8 mouse cellular contexts compared by ENCODE assay signal in the genomic region with DNA sequence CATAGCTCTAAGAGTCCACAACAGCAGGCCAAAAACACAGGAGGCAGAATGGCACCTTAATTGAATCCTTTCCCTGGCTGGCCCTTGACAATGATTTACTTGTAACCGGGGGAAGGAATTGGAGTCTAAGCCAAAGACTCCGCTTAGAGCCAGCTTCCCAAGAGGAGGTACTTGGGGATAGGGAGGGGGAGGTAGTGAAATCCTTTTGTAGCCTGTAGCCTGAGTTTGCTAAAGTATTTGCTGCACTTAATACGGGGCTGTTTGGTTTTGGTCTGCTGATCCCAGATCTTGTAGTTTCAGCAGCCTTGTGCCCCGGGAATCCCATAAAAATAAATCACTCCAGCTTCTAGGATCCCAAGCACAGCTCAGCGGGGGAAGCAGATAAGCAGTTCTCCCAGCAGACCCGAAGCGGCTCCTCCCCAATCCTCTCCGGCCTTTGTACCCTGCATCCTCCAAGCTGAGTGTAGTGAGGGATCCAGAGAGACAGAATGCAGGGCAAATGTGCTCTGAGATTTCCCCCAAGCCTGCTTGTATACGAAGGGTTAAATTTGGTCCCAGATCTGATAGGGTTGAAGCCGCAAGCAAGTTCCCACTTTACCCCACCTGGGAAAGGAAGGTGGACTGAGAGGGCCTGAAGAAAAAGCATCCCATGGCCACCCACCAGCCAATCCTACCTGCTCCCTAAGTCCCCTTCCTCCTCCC. TPM values are rescaled to one million over a fixed set of nuclear protein-coding genes. Genes with fewer than 3 reads are reported as not detected.
DNase-seq lines count a peak whose midpoint lies in the region; ATAC-seq and TF ChIP-seq lines count a peak whose summit lies in the region.

No protein-coding gene starts in this region.

- H3K4me1 ChIP-seq in spleen, adult 2 months (ENCODE audit: control insufficient read depth, insufficient read depth, insufficient read length), result peaks cover 4% of the 10 kb centered on the region; the same call in 1 of the 2 replicates
- H3K4me1 ChIP-seq in embryonic facial prominence, embryonic 10.5 days, result peaks cover 44% of the 10 kb centered on the region
- peaks cover 10% of the 10 kb centered on the region; the same call in 1 of the 2 replicates for H3K4me1 ChIP-seq in heart, embryonic 15.5 days (replicated peaks)
- peaks cover 28% of the 10 kb centered on the region for H3K4me1 ChIP-seq in liver, embryonic 15.5 days (replicated peaks)

- DNase-seq in spleen, adult 2 months (ENCODE audit: low read depth in 1 of 2, low spot score in 2 of 2), result no peak
- DNase-seq in spleen, postnatal 10 days (ENCODE audit: low spot score in 2 of 2), result no peak
- peak; percentile 58 for DNase-seq in embryonic facial prominence, embryonic 10.5 days (ENCODE audit: low spot score)
- DNase-seq in kidney, postnatal 10 days, result peak; percentile 73
- DNase-seq in ovary, postnatal 10 days (ENCODE audit: low spot score), result peak; percentile 19
- no peak for DNase-seq in natural killer cell, adult 2 months (ENCODE audit: low spot score in 2 of 2)

- no peak for TF ChIP-seq CTCF in spleen, adult 2 months (IDR thresholded peaks at IDR 0.05; ENCODE audit: extremely low read depth, insufficient read depth, insufficient read length, insufficient replicate concordance)

- H3K27ac ChIP-seq in spleen, adult 2 months (ENCODE audit: insufficient read depth, low read length), result no peak overlapping the region
- peak overlapping the region; percentile 91 for H3K27ac ChIP-seq in embryonic facial prominence, embryonic 10.5 days (replicated peaks)
- peak overlapping the region; percentile 84 for H3K27ac ChIP-seq in heart, embryonic 15.5 days
- H3K27ac ChIP-seq in liver, embryonic 15.5 days (replicated peaks), result no peak overlapping the region; the same call in 1 of the 2 replicates

- no peaks in the 10 kb centered on the region for H3K9me3 ChIP-seq in embryonic facial prominence, embryonic 10.5 days
- H3K9me3 ChIP-seq in heart, embryonic 15.5 days (replicated peaks), result no peaks in the 10 kb centered on the region
- no peaks in the 10 kb centered on the region for H3K9me3 ChIP-seq in liver, embryonic 15.5 days (replicated peaks)

- H3K9ac ChIP-seq in heart, embryonic 15.5 days, result peak overlapping the region; percentile 79
- H3K9ac ChIP-seq in liver, embryonic 15.5 days, result 0 out of 2 replicates have a peak overlapping the region, but pooled peaks have one; percentile 51

- H3K4me3 ChIP-seq in spleen, adult 2 months (ENCODE audit: extremely low read depth, insufficient read depth, insufficient read length), result peak overlapping the region; percentile 89; the same call in 1 of the 2 replicates
- H3K4me3 ChIP-seq in embryonic facial prominence, embryonic 10.5 days, result peak overlapping the region; percentile 73
- peak overlapping the region; percentile 60 for H3K4me3 ChIP-seq in heart, embryonic 15.5 days
- H3K4me3 ChIP-seq in liver, embryonic 15.5 days (replicated peaks), result peak overlapping the region; percentile 65

- no peak for ATAC-seq in heart, embryonic 15.5 days (replicated peaks; ENCODE audit: insufficient number of reproducible peaks, insufficient read depth, low FRiP score, low read depth)
- ATAC-seq in liver, embryonic 15.5 days (ENCODE audit: insufficient read depth), result no peak

- WGBS in spleen, adult 2 months, result 75% methylated on average over 10 of the region's 10 CpGs
- 2% methylated on average over 10 of the region's 10 CpGs for WGBS in embryonic facial prominence, embryonic 10.5 days
- 14% methylated on average over 10 of the region's 10 CpGs for WGBS in heart, embryonic 15.5 days
- WGBS in liver, embryonic 15.5 days (ENCODE audit: insufficient replicate concordance), result 25% methylated on average over 10 of the region's 10 CpGs

- peak overlapping the region; percentile 90 for H3K4me2 ChIP-seq in heart, embryonic 15.5 days
- H3K4me2 ChIP-seq in liver, embryonic 15.5 days, result peak overlapping the region; percentile 90

- no peaks in the 10 kb centered on the region for H3K27me3 ChIP-seq in spleen, adult 2 months (ENCODE audit: control insufficient read depth, insufficient read depth, low read length)
- H3K27me3 ChIP-seq in embryonic facial prominence, embryonic 10.5 days (replicated peaks; ENCODE audit: low read depth, poor library complexity, severe bottlenecking), result no peaks in the 10 kb centered on the region
- no peaks in the 10 kb centered on the region for H3K27me3 ChIP-seq in heart, embryonic 15.5 days
- peaks cover 32% of the 10 kb centered on the region for H3K27me3 ChIP-seq in liver, embryonic 15.5 days

- H3K36me3 ChIP-seq in spleen, adult 2 months (ENCODE audit: control insufficient read depth, insufficient read depth, low read length), result no peaks in the 10 kb centered on the region
- H3K36me3 ChIP-seq in embryonic facial prominence, embryonic 10.5 days (replicated peaks), result peaks cover 33% of the 10 kb centered on the region
- H3K36me3 ChIP-seq in heart, embryonic 15.5 days, result no peaks in the 10 kb centered on the region
- H3K36me3 ChIP-seq in liver, embryonic 15.5 days (replicated peaks), result no peaks in the 10 kb centered on the region

- no peak for TF ChIP-seq POLR2A in spleen, adult 2 months (IDR thresholded peaks at IDR 0.05; ENCODE audit: low read depth, low read length)

RNA-seq across cellular contexts. Expression of a gene that starts 31.3 kb away (rescaled TPM):
- polyA plus RNA-seq in spleen, adult 2 months (2012; rRNA removed), result 2.5 and 3.4 TPM in 2 replicates
- polyA plus RNA-seq in embryonic facial prominence, embryonic 10.5 days (2016; fragmentation: Nextera tagmentation; extraction: Ambion mirVana), result 14.0 and 15.5 TPM in 2 replicates
- polyA plus RNA-seq in heart, embryonic 15.5 days (2015; fragmentation: Nextera tagmentation; extraction: Ambion mirVana), result 4.4 and 5.5 TPM in 2 replicates
- polyA plus RNA-seq in liver, embryonic 15.5 days (2015; fragmentation: Nextera tagmentation; extraction: Ambion mirVana), result 2.6 TPM in 2 replicates

Comparison
In these comparisons a context has a peak if more than half of its experiments do, and no peak if none do; other contexts are left out.
1. DNase-seq: peak in embryonic facial prominence, embryonic 10.5 days (single experiment), kidney, postnatal 10 days (single experiment) and ovary, postnatal 10 days (single experiment); none in spleen, adult 2 months (0 of 2), spleen, postnatal 10 days (0 of 2) and natural killer cell, adult 2 months (0 of 2).
2. H3K27ac ChIP-seq: peak in embryonic facial prominence, embryonic 10.5 days (single experiment) and heart, embryonic 15.5 days (single experiment); none in spleen, adult 2 months (single experiment) and liver, embryonic 15.5 days (single experiment).
3. Peak in every context shown above with its lines, with median percentiles within 50 percentile points of each other: H3K4me3 ChIP-seq.